Mouse (Mus musculus) ES-E14 (cell line): ENCODE data around the gene Kctd17.

Source experiments
- CHD2 ChIP-seq: IDR thresholded peaks from 2 replicates; pipeline ENCODE4 v1.6.1; 2014; ENCODE audit warnings: mild to moderate bottlenecking, low read depth, low read length, inconsistent platforms
- HCFC1 ChIP-seq: IDR thresholded peaks from 2 replicates; pipeline ENCODE4 v1.6.1; 2012; ENCODE audit warnings: low read length, inconsistent platforms, borderline replicate concordance; ENCODE audit not compliant: insufficient read depth
- MAFK ChIP-seq: IDR thresholded peaks from 2 replicates; pipeline ENCODE4 v1.6.1; 2014; ENCODE audit warnings: mild to moderate bottlenecking, low read depth, low read length, inconsistent platforms; ENCODE audit not compliant: insufficient read depth
- ZC3H11A ChIP-seq: IDR thresholded peaks from 2 replicates; pipeline ENCODE4 v1.6.1; 2012; ENCODE audit warnings: low read depth, mild to moderate bottlenecking, inconsistent platforms, low read length, borderline replicate concordance

- no peak for TF ChIP-seq MAFK
- no peak for TF ChIP-seq ZC3H11A
- TF ChIP-seq HCFC1, result no peak
- no peak for TF ChIP-seq CHD2
Observed at GRCm38 (mm10) chr15:78431541-78432121, 3.3 kb downstream of the Kctd17 start.
